Mouse (Mus musculus) heart, postnatal 0 days (tissue): ENCODE data around the gene Gm28053. TPM values are rescaled to one million over a fixed set of nuclear protein-coding genes. Genes with fewer than 3 reads are reported as not detected.

Experiments used
- ATAC-seq: fragments of 200-750 bp; cut with Nextera tagmentation; 2 replicates; pipeline ENCODE4 v1.8.0; 2017; ENCODE audit warnings: low read depth, moderate number of reproducible peaks, moderate library complexity; ENCODE audit not compliant: insufficient read depth
- DNase-seq: peaks from one replicate; pipeline ENCODE4 v3.0.0-alpha.2; 2016; ENCODE audit warnings: low spot score
- H3K27ac ChIP-seq: fragments of 300-500 bp; sonication (generic); 2 replicates; pipeline ENCODE4 v1.5.1; 2014; ENCODE audit warnings: low read depth, mild to moderate bottlenecking
- H3K27me3 ChIP-seq: fragments of 300-500 bp; sonication (generic); 2 replicates; pipeline ENCODE4 v1.6.1; 2014; ENCODE audit warnings: low read length, mixed read lengths; ENCODE audit not compliant: control insufficient read depth, insufficient read depth
- H3K36me3 ChIP-seq: fragments of 300-500 bp; sonication (generic); replicated peaks from 2 replicates; pipeline ENCODE4 v1.6.1; 2014; ENCODE audit warnings: low read length, mixed read lengths; ENCODE audit not compliant: control insufficient read depth, insufficient read depth
- H3K4me1 ChIP-seq: fragments of 300-500 bp; sonication (generic); 2 replicates; pipeline ENCODE4 v1.6.1; 2014; ENCODE audit warnings: antibody characterized with exemption; ENCODE audit not compliant: control insufficient read depth, insufficient read depth
- H3K4me2 ChIP-seq: fragments of 300-500 bp; sonication (generic); 2 replicates; pipeline ENCODE4 v1.6.1; 2014; ENCODE audit warnings: low read depth, mild to moderate bottlenecking, low read length, moderate library complexity
- H3K4me3 ChIP-seq: fragments of 300-500 bp; sonication (generic); 2 replicates; pipeline ENCODE4 v1.5.1; 2014; ENCODE audit warnings: low read depth, low read length
- H3K9ac ChIP-seq: fragments of 300-500 bp; sonication (generic); replicated peaks from 2 replicates; pipeline ENCODE4 v1.6.1; 2014; ENCODE audit warnings: low read depth, low read length, mixed read lengths
- H3K9me3 ChIP-seq: fragments of 300-500 bp; sonication (generic); replicated peaks from 2 replicates; pipeline ENCODE4 v1.6.1; 2016; ENCODE audit warnings: low read length; ENCODE audit not compliant: control insufficient read depth
- CTCF ChIP-seq: IDR thresholded peaks from 2 replicates; pipeline ENCODE4 v1.5.1; 2016; ENCODE audit warnings: antibody characterized with exemption, control low read depth, low read depth
- EP300 ChIP-seq: IDR thresholded peaks from 2 replicates; pipeline ENCODE4 v1.6.1; 2016; ENCODE audit warnings: antibody characterized with exemption, low read depth
- WGBS: fragments of 180-500 bp; shearing (Covaris S2); extraction: QIAGEN DNeasy Blood & Tissue Kit; methylation state at CpG from one replicate; pipeline ENCODE4 v1.1.7; 2014; 5-methylcytosine and 5-hydroxymethylcytosine counted together
- polyA plus RNA-seq: library from polyadenylated mRNA; unstranded; fragments of >200 nt; fragmentation: Nextera tagmentation; extraction: Ambion mirVana; gene quantifications from 2 replicates; pipeline ENCODE4 v1.2.1, GENCODE M21; 2015
- total RNA-seq: library from RNA; depleted of rRNA; stranded (reverse); fragments of >200 nt; gene quantifications from 2 replicates; pipeline ENCODE4 v1.2.3, GENCODE M21; 2014; ENCODE audit warnings: low replicate concordance; rRNA removed

The Gm28053 gene
- total RNA-seq (not detected in 2 replicates), polyA plus RNA-seq (3.0 and 4.1 TPM in 2 replicates)

GRCm38 (mm10) chr6:48718455-48718854, at the start of gene Gm28053, which contains the start of gene Gimap7:
Gene Gm28053, plus strand, starts transcription at chr6:48718607.
Gene Gimap7, plus strand, starts transcription at chr6:48718621.
- no peak within 1 kb of the TSS for H3K9ac ChIP-seq
- H3K4me3 ChIP-seq = no peak within 1 kb of the TSS
- no peaks in the 10 kb centered on the region for H3K4me1 ChIP-seq
- no peaks in the 10 kb centered on the region for H3K9me3 ChIP-seq
- H3K27me3 ChIP-seq = no peaks in the 10 kb centered on the region
- 57% methylated on average over 2 of the region's 2 CpGs for WGBS
- ATAC-seq = no peak
- DNase-seq = no peak
- no peak within 1 kb of the TSS for H3K27ac ChIP-seq
- no peaks in the 10 kb centered on the region for H3K36me3 ChIP-seq
- no peak within 1 kb of the TSS for H3K4me2 ChIP-seq
- TF ChIP-seq EP300 = no peak
- no peak for TF ChIP-seq CTCF

GRCm38 (mm10) chr6:48669446-48669969, 48.9 kb upstream of the Gm28053 start:
- WGBS = 40% methylated on average over 2 of the region's 2 CpGs
- TF ChIP-seq EP300 (no peak), CTCF (no peak)
- Histone ChIP-seq H3K4me2 (no peak overlapping the region), H3K27me3 (no peaks in the 10 kb centered on the region), H3K9me3 (no peaks in the 10 kb centered on the region), H3K36me3 (no peaks in the 10 kb centered on the region), H3K9ac (no peak overlapping the region), H3K4me3 (no peak overlapping the region), H3K4me1 (no peaks in the 10 kb centered on the region), H3K27ac (no peak overlapping the region)
- ATAC-seq = no peak
- DNase-seq = no peak

- no peaks in the 10 kb centered on the region for H3K36me3 ChIP-seq
- DNase-seq = no peak
- H3K27ac ChIP-seq = no peak overlapping the region
- TF ChIP-seq CTCF (no peak), EP300 (no peak)
- H3K9ac ChIP-seq = no peak overlapping the region
- H3K9me3 ChIP-seq = no peaks in the 10 kb centered on the region
- H3K4me2 ChIP-seq = no peak overlapping the region
- H3K4me3 ChIP-seq = no peak overlapping the region
- WGBS = 92% methylated on average over 9 of the region's 9 CpGs
- no peak for ATAC-seq
- H3K4me1 ChIP-seq = no peaks in the 10 kb centered on the region
- no peaks in the 10 kb centered on the region for H3K27me3 ChIP-seq
These were observed 43.9 kb upstream of the Gm28053 start for GRCm38 (mm10) chr6:48674291-48675058.

- Histone ChIP-seq H3K9ac (no peak overlapping the region), H3K27me3 (no peaks in the 10 kb centered on the region), H3K36me3 (no peaks in the 10 kb centered on the region), H3K4me2 (peak overlapping the region; percentile 53), H3K4me1 (no peaks in the 10 kb centered on the region), H3K9me3 (no peaks in the 10 kb centered on the region), H3K27ac (peak overlapping the region; percentile 55; the same call in 1 of the 2 replicates), H3K4me3 (peak overlapping the region; percentile 41)
- ATAC-seq (no peak), DNase-seq (no peak)
- 40% methylated on average over 10 of the region's 10 CpGs for WGBS
- no peak for TF ChIP-seq EP300
- TF ChIP-seq CTCF = no peak
These were observed 42.9 kb upstream of the Gm28053 start for GRCm38 (mm10) chr6:48675400-48675930.

GRCm38 (mm10) chr6:48675931-48676859, 42.2 kb upstream of the Gm28053 start, which contains the start of gene Gimap9:
Gene Gimap9, plus strand, starts transcription at chr6:48676129.
- 34% methylated on average over 13 of the region's 13 CpGs for WGBS
- Histone ChIP-seq H3K36me3 (no peaks in the 10 kb centered on the region), H3K4me1 (no peaks in the 10 kb centered on the region), H3K27me3 (no peaks in the 10 kb centered on the region), H3K4me2 (peak within 1 kb of the TSS; percentile 53), H3K4me3 (peak within 1 kb of the TSS; percentile 41), H3K9me3 (no peaks in the 10 kb centered on the region), H3K9ac (peak within 1 kb of the TSS; percentile 29; the same call in 1 of the 2 replicates), H3K27ac (peak within 1 kb of the TSS; percentile 55)
- TF ChIP-seq CTCF (no peak), EP300 (no peak)
- ATAC-seq = 0 out of 2 replicates have a peak, but pooled peaks have one; percentile 24
- peak; percentile 18 for DNase-seq
